Mouse (Mus musculus) layer of hippocampus, postnatal 14 days (tissue): Measurements from ENCODE around the gene Dusp10. TPM values are rescaled to one million over a fixed set of nuclear protein-coding genes. Genes with fewer than 3 reads are reported as not detected.

ENCODE experiments used
- DNase-seq, 2 experiments: peaks; one replicate each; pipeline ENCODE4 v3.0.0; 2021 to 2022; ENCODE audit warnings: low spot score in 2 of 2, mixed read lengths in 1 of 2
- total RNA-seq, 2 experiments: library from RNA; stranded (reverse); gene quantifications; 2 replicates each; pipeline ENCODE4 v1.2.3; 2021

Dusp10 gene
- total RNA-seq, 2 experiments from 2014 or later = 5.0 to 5.3 TPM

DNA sequence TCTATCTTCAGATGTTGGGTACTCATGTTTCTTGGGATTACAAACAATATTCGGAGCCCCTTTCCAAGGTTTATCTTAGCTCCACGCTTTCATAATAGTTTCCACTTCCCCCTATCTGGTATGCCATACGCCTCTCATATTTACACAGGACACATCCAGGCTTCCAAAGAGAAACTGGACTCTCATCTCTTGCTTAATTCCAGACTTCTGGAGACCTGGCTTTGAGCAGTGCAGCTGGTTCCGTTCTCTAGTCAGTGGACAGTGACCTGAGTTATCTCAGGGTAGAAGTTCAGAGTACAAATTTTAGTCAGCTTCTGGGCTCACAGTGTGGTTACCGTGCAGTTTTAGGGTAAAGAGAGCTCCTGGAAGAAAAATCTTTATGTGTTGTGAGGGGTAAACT, 87.3 kb downstream of the Dusp10 start:
- no peak for DNase-seq

DNA sequence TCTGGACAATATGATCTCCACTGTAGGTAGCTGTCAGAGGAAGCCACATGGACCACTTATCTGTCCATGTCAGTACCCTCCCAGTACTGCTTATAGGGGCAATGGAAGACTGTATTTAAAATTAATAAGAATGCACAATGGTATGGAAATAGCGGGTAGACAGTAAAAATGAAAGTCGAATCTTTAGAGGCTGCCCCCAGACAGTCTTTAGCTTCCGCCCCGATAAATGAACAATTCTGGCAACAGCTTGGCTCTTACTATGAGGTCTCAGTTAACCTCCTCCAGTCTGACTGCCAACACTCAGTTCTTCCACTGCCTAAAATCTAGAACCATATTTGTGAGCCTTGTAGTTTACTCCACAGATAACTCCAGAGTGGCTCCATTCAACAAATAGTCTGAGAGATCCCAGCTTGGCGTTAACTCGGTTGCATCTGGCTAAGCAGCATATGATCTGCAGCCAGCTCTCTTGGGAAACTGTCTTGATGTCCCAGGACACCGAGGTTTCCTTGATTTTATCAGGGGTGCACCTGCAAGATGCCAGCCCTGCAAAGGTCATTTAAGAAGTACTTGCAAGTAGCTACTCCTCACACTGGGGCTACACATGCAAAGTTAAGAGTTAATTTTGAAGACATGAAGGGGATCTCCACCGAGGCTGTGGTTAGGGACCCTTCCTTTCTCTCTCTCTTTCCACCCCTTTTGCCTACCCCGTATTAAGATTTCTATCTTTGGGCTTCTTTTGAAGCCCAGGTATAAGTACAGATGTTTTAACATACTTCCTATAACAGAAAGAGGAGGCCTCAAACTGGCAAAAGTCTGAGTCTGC, 88.0 kb downstream of the Dusp10 start:
- DNase-seq = no peak

DNA sequence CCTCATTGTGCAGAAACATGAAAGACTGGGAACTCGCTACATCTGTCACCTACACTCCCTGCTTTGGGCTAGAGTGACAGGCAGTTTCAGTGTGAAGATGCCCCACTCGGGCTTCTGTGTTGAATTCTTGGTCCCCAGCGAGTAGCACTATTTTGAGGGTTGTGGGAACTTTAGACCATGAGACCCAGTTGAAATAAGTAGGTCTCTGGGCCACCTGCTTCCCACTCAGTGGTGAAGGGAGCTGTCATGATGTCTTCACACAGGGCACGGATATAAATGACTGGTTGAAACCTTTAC, 88.6 kb downstream of the Dusp10 start:
- DNase-seq = no peak

DNA sequence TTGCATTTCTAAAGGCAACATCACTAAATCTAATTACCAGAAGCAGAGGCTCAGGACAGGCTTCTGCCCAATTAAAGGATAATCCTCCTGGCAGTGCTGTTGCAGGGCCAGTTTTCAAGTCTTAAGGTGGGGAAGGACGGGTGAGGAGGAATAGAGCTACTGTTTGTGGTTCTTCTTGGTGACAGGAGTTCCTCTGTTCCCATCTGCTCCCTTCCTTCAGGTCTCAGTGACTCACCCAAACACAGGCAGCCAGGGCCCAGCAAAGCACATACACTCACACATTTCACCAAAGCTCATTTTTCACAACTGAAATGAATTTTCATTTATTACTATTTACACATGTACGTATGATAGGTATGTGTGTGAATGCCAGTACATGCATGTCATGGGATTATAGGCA, 93.7 kb downstream of the Dusp10 start:
- DNase-seq = no peak

DNA sequence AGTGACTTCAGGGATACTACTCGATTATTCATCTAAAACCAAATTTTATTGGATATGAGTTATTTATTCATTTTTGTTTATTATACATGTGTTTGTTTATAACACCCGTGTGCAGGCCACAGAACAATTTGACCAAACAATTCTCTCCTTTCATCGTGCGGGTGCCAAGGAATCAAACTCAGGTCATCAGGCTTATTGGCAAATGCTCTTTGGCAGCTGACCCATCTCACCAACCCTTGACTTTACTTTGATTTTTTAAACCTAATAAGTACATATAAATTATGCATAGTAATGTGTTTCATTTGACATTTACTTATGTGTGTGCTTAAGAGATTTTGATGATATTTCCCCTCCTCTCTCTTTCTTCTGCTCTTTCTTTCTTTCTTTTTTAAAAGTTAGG, 94.3 kb downstream of the Dusp10 start:
- DNase-seq = no peak

DNA sequence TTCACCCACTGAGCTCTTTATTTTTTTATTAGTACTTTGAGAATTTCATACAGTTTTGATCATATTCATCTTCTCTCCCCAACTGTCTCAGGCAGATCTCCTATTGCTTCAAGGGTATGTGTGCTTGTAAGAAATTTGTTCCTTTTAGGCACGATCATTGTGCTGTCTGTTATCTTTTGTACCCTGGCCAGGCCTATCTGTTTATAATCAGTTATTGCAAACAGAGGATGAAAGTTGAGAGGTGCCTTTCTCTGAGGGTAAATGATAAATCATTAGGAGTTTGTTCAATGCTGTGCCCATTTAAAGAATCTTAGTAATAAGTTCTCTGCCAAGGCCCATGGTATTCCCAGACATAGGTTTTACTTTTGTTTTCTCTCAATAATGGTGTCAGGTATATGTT, 95.2 kb downstream of the Dusp10 start:
- no peak for DNase-seq

DNA sequence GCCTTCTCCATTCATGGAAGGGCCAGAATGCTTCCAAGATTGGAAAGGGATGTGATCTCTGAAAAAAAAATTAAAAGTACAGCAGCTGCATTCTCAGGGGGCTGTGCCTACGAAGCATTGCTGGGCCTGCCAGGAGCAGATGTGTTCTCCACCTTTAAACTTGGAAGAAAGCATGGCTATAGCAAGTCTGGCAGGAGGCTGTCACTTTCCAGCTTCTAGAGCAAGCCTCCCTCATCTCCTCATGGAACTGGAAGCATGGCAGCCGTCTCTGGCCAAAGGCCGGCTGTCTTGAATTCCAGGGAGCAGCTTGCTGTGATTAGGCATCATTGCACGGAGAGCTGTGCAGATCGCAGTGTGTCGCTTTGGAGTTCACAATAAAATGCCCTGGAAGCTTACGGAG, 104.5 kb downstream of the Dusp10 start:
- no peak for DNase-seq

DNA sequence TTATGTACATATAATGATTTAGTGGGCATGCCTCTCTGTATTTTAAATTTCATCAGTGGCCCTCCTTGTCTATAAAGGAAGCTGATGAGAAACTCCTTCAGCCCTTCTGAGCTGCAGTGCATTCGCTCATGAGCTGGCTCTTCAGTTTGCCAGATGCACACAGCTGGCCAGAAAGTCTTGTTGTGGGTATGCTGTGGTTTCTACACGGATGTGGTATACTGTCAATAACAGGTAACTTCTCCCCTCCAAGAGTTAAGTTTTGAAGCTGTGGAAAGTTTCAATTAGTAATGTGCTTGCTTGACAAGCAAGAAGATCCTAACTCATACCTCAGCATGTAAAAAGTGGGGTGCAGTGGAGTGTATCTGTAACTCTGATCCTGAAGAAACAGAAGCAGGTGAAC, 104.9 kb downstream of the Dusp10 start:
- no peak for DNase-seq

DNA sequence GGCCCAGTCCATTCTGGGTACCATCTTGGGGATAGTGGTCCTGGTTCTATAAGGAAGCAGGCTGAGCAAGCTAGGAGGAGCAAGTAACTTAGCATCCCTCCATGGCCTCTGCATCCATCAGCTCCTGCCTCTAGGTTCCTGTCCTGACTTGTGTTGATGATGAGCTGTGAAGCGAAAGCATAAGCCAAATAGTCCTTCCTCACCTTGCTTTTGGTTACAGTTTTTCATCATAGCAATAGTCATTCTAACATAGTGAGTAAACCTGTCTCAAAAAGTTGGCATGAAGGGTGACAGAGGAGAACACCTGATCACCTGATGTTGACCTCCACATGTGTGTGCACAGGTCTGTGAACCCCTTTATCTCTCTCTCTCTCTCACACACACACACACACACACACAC, 105.5 kb downstream of the Dusp10 start:
- no peak for DNase-seq

Other genes with a start within 250 kb of the Dusp10 start
- gene 1700056E22Rik, start 21.0 kb downstream of the Dusp10 start, total RNA-seq = under 1 TPM in 1 of 2 experiments, not detected in 1; 0.55 TPM